Comparison of ENCODE assay signal across 9 mouse cellular contexts in genomic region chr1:33875691-33876090, GRCm38 (mm10). TPM values are rescaled to one million over a fixed set of nuclear protein-coding genes. Genes with fewer than 3 reads are reported as not detected.
DNase-seq lines count a peak whose midpoint lies in the region; ATAC-seq and TF ChIP-seq lines count a peak whose summit lies in the region.
"Had no signal": no experiment of that assay in that cellular context is flagged by ENCODE, and none has a peak within 500 bp of the region (broad histone marks: within the 10 kb centered on the region; RNA-seq: fewer than 3 reads in every experiment).

No protein-coding gene starts in this region.

- no peaks in the 10 kb centered on the region for H3K9me3 ChIP-seq in forebrain, embryonic 11.5 days (ENCODE audit: control insufficient read depth, low read length)
- no peaks in the 10 kb centered on the region for H3K9me3 ChIP-seq in forebrain, embryonic 13.5 days (replicated peaks)
- no peaks in the 10 kb centered on the region for H3K9me3 ChIP-seq in lung, postnatal 0 days (ENCODE audit: low read length)
- no peaks in the 10 kb centered on the region for H3K9me3 ChIP-seq in limb, embryonic 10.5 days (replicated peaks)
- H3K9me3 ChIP-seq in midbrain, embryonic 15.5 days, result no peaks in the 10 kb centered on the region

- no peak for ATAC-seq in forebrain, embryonic 11.5 days (replicated peaks; ENCODE audit: low FRiP score)
- ATAC-seq in forebrain, embryonic 13.5 days, result no peak
- ATAC-seq in lung, postnatal 0 days, result no peak
- no peak for ATAC-seq in granulocyte monocyte progenitor cell, adult 5-6 weeks (replicated peaks; ENCODE audit: poor library complexity, severe bottlenecking)
- ATAC-seq in midbrain, embryonic 15.5 days (replicated peaks), result no peak

- no peak for TF ChIP-seq EP300 in lung, postnatal 0 days (IDR thresholded peaks at IDR 0.05)

- TF ChIP-seq POLR2A in lung, adult 2 months (IDR thresholded peaks at IDR 0.05; ENCODE audit: borderline replicate concordance, extremely low read depth, low read depth, low read length), result no peak

- H3K9ac ChIP-seq in forebrain, embryonic 11.5 days (ENCODE audit: low read length), result no peak overlapping the region
- no peak overlapping the region for H3K9ac ChIP-seq in forebrain, embryonic 13.5 days
- no peak overlapping the region for H3K9ac ChIP-seq in lung, postnatal 0 days (replicated peaks; ENCODE audit: low read depth)
- no peak overlapping the region for H3K9ac ChIP-seq in midbrain, embryonic 15.5 days

- no peak overlapping the region for H3K27ac ChIP-seq in forebrain, embryonic 11.5 days (ENCODE audit: low read depth, low read length)
- no peak overlapping the region for H3K27ac ChIP-seq in forebrain, embryonic 13.5 days
- no peak overlapping the region for H3K27ac ChIP-seq in lung, postnatal 0 days (ENCODE audit: low read length)
- H3K27ac ChIP-seq in limb, embryonic 10.5 days, result no peak overlapping the region
- no peak overlapping the region for H3K27ac ChIP-seq in midbrain, embryonic 15.5 days

- DNase-seq in forebrain, embryonic 11.5 days (ENCODE audit: low spot score), result peak; percentile 54
- DNase-seq in lung, postnatal 0 days (ENCODE audit: low spot score), result peak; percentile 25
- DNase-seq in lung, adult 2 months, result no peak
- DNase-seq in ZHBTc4 (ENCODE audit: low read depth, low spot score), result peak; percentile 79
- DNase-seq in limb, embryonic 10.5 days (ENCODE audit: low spot score), result peak; percentile 45

- 51% methylated on average over 6 of the region's 6 CpGs for WGBS in forebrain, embryonic 11.5 days
- WGBS in forebrain, embryonic 13.5 days, result 51% methylated on average over 6 of the region's 6 CpGs
- WGBS in lung, postnatal 0 days, result 45% methylated on average over 6 of the region's 6 CpGs
- WGBS in lung, adult 2 months, result 51% methylated on average over 6 of the region's 6 CpGs
- 46% methylated on average over 6 of the region's 6 CpGs for WGBS in limb, embryonic 10.5 days
- WGBS in midbrain, embryonic 15.5 days, result 53% methylated on average over 6 of the region's 6 CpGs

- H3K4me1 ChIP-seq in forebrain, embryonic 11.5 days (replicated peaks; ENCODE audit: control insufficient read depth, insufficient read depth, low read length), result no peaks in the 10 kb centered on the region
- H3K4me1 ChIP-seq in forebrain, embryonic 13.5 days, result no peaks in the 10 kb centered on the region
- no peaks in the 10 kb centered on the region for H3K4me1 ChIP-seq in lung, postnatal 0 days (ENCODE audit: insufficient read depth, low read depth, low read length)
- no peaks in the 10 kb centered on the region for H3K4me1 ChIP-seq in lung, adult 2 months (ENCODE audit: control insufficient read depth, insufficient read depth, low read length)
- no peaks in the 10 kb centered on the region for H3K4me1 ChIP-seq in limb, embryonic 10.5 days
- no peaks in the 10 kb centered on the region for H3K4me1 ChIP-seq in midbrain, embryonic 15.5 days

- TF ChIP-seq CTCF in lung, postnatal 0 days (IDR thresholded peaks at IDR 0.05), result peak; percentile 53
- TF ChIP-seq CTCF in lung, adult 2 months (IDR thresholded peaks at IDR 0.05; ENCODE audit: insufficient read depth, low read length), result no peak

- H3K4me3 ChIP-seq in forebrain, embryonic 11.5 days (ENCODE audit: low read depth, low read length), result no peak overlapping the region
- H3K4me3 ChIP-seq in forebrain, embryonic 13.5 days, result no peak overlapping the region
- H3K4me3 ChIP-seq in lung, postnatal 0 days (ENCODE audit: low read depth, low read length), result no peak overlapping the region
- no peak overlapping the region for H3K4me3 ChIP-seq in lung, adult 2 months (replicated peaks; ENCODE audit: extremely low read depth, low read depth, low read length)
- H3K4me3 ChIP-seq in limb, embryonic 10.5 days, result no peak overlapping the region
- no peak overlapping the region for H3K4me3 ChIP-seq in midbrain, embryonic 15.5 days
- H3K4me3 ChIP-seq: myocyte had no signal

- H3K27me3 ChIP-seq in forebrain, embryonic 11.5 days (ENCODE audit: control insufficient read depth, insufficient read depth, low read length), result no peaks in the 10 kb centered on the region
- H3K27me3 ChIP-seq in forebrain, embryonic 13.5 days, result no peaks in the 10 kb centered on the region
- H3K27me3 ChIP-seq in lung, postnatal 0 days (replicated peaks; ENCODE audit: insufficient read depth, low read length), result no peaks in the 10 kb centered on the region
- no peaks in the 10 kb centered on the region for H3K27me3 ChIP-seq in limb, embryonic 10.5 days (ENCODE audit: low read depth, poor library complexity, severe bottlenecking)
- no peaks in the 10 kb centered on the region for H3K27me3 ChIP-seq in midbrain, embryonic 15.5 days (replicated peaks)

- H3K4me2 ChIP-seq in forebrain, embryonic 11.5 days (ENCODE audit: low read depth, low read length, severe bottlenecking), result no peak overlapping the region
- no peak overlapping the region for H3K4me2 ChIP-seq in forebrain, embryonic 13.5 days
- H3K4me2 ChIP-seq in lung, postnatal 0 days (replicated peaks; ENCODE audit: low read depth, low read length), result no peak overlapping the region
- H3K4me2 ChIP-seq in midbrain, embryonic 15.5 days, result no peak overlapping the region

- H3K36me3 ChIP-seq in forebrain, embryonic 11.5 days (ENCODE audit: control insufficient read depth, insufficient read depth, low read length), result no peaks in the 10 kb centered on the region
- H3K36me3 ChIP-seq in forebrain, embryonic 13.5 days (ENCODE audit: poor library complexity, severe bottlenecking), result no peaks in the 10 kb centered on the region
- no peaks in the 10 kb centered on the region for H3K36me3 ChIP-seq in lung, postnatal 0 days (ENCODE audit: insufficient read depth, low read length)
- H3K36me3 ChIP-seq in limb, embryonic 10.5 days, result no peaks in the 10 kb centered on the region
- no peaks in the 10 kb centered on the region; the same call in 1 of the 2 replicates for H3K36me3 ChIP-seq in midbrain, embryonic 15.5 days (replicated peaks)

RNA-seq across cellular contexts. Expression of gene Bend6, which starts 31.9 kb away (rescaled TPM):
- polyA plus RNA-seq in forebrain, embryonic 11.5 days (2014; fragmentation: Nextera tagmentation; extraction: Ambion mirVana), result 2.4 and 3.0 TPM in 2 replicates
- polyA plus RNA-seq in forebrain, embryonic 13.5 days (2015; fragmentation: Nextera tagmentation; extraction: Ambion mirVana), result 12.7 and 13.8 TPM in 2 replicates
- polyA plus RNA-seq in lung, postnatal 0 days (2015; fragmentation: Nextera tagmentation; extraction: Ambion mirVana), result 0.45 and 0.63 TPM in 2 replicates
- 0.45 and 0.59 TPM in 2 replicates for polyA plus RNA-seq in lung, adult 2 months (2012; rRNA removed)
- 1.2 and 1.5 TPM in 2 replicates for polyA plus RNA-seq in limb, embryonic 10.5 days (2016; fragmentation: Nextera tagmentation; extraction: Ambion mirVana)
- not detected in 2 replicates for total RNA-seq in granulocyte monocyte progenitor cell, adult 5-6 weeks (2014; fragmentation: Nextera tagmentation)
- total RNA-seq in granulocyte monocyte progenitor cell, adult 5-6 weeks (2017), result not detected in 2 replicates
- 45.6 and 48.4 TPM in 2 replicates for polyA plus RNA-seq in midbrain, embryonic 15.5 days (2015; fragmentation: Nextera tagmentation; extraction: Ambion mirVana)

RNA-seq across cellular contexts. Expression of gene Dst, which starts 32.3 kb away (rescaled TPM):
- polyA plus RNA-seq in forebrain, embryonic 11.5 days (2014; fragmentation: Nextera tagmentation; extraction: Ambion mirVana), result 25.3 and 26.3 TPM in 2 replicates
- polyA plus RNA-seq in forebrain, embryonic 13.5 days (2015; fragmentation: Nextera tagmentation; extraction: Ambion mirVana), result 28.2 and 29.4 TPM in 2 replicates
- polyA plus RNA-seq in lung, postnatal 0 days (2015; fragmentation: Nextera tagmentation; extraction: Ambion mirVana), result 18.1 and 19.8 TPM in 2 replicates
- 42.8 and 55.4 TPM in 2 replicates for polyA plus RNA-seq in lung, adult 2 months (2012; rRNA removed)
- polyA plus RNA-seq in limb, embryonic 10.5 days (2016; fragmentation: Nextera tagmentation; extraction: Ambion mirVana), result 7.2 and 9.7 TPM in 2 replicates
- total RNA-seq in granulocyte monocyte progenitor cell, adult 5-6 weeks (2014; fragmentation: Nextera tagmentation), result 0.49 and 0.81 TPM in 2 replicates
- total RNA-seq in granulocyte monocyte progenitor cell, adult 5-6 weeks (2017), result 0.31 and 0.78 TPM in 2 replicates
- 38.7 and 43.0 TPM in 2 replicates for polyA plus RNA-seq in midbrain, embryonic 15.5 days (2015; fragmentation: Nextera tagmentation; extraction: Ambion mirVana)
